Mouse (Mus musculus): ENCODE measurements around the gene Tamm41. TPM values are rescaled to one million over a fixed set of nuclear protein-coding genes. Genes with fewer than 3 reads are reported as not detected.

Gene Tamm41
- polyA plus RNA-seq, 1 experiment from 2014 or later = 70.3 TPM

Other genes with a start within 250 kb of the Tamm41 start
- 34.3 and 37.8 TPM in 2 replicates for gene Vgll4, start 67.9 kb downstream of the Tamm41 start, polyA plus RNA-seq (2014; fragmentation: Nextera tagmentation; extraction: Ambion mirVana)
- 0.16 and 0.30 TPM in 2 replicates for gene Syn2, start 97.0 kb upstream of the Tamm41 start, polyA plus RNA-seq (2014; fragmentation: Nextera tagmentation; extraction: Ambion mirVana)
- gene Gm17482, start 189.5 kb upstream of the Tamm41 start, polyA plus RNA-seq (2014; fragmentation: Nextera tagmentation; extraction: Ambion mirVana) = not detected in 2 replicates
- gene Timp4, start 214.3 kb upstream of the Tamm41 start, polyA plus RNA-seq (2014; fragmentation: Nextera tagmentation; extraction: Ambion mirVana) = 0.04 TPM in 1 of 2 replicates, not detected in the other

Measured in liver, embryonic 11.5 days (tissue).